Mouse (Mus musculus) MEL (cell line): ENCODE data around the gene Slc26a6. TPM values are rescaled to one million over a fixed set of nuclear protein-coding genes. Genes with fewer than 3 reads are reported as not detected.

Experiments used
- DNase-seq: peaks from one replicate; pipeline ENCODE4 v3.0.0; 2011; ENCODE audit warnings: low read depth, low spot score
- H3K27ac ChIP-seq: 2 replicates; pipeline ENCODE4 v1.5.1; 2012; ENCODE audit warnings: low read depth, mild to moderate bottlenecking, control low read depth, low read length, moderate library complexity; ENCODE audit not compliant: control insufficient read depth
- H3K27me3 ChIP-seq, 2 experiments: fragments of 150-350 bp in 1 of 2; sonication (generic) in 1 of 2; 2 replicates each; pipeline ENCODE4 v1.6.1; 2012; ENCODE audit warnings: low read length in 2 of 2, mild to moderate bottlenecking in 2 of 2, improper control_type of control experiment in 1 of 2, moderate library complexity in 1 of 2; ENCODE audit not compliant: insufficient read depth in 2 of 2, control insufficient read depth in 1 of 2
- H3K36me3 ChIP-seq, 2 experiments: 2 replicates each; pipeline ENCODE4 v1.6.1; 2012 to 2014; ENCODE audit warnings: low read length in 2 of 2, improper control_type of control experiment in 1 of 2, inconsistent platforms in 1 of 2, mild to moderate bottlenecking in 1 of 2; ENCODE audit not compliant: insufficient read depth in 2 of 2, control insufficient read depth in 1 of 2
- H3K4me1 ChIP-seq, 2 experiments: fragments of 150-350 bp in 1 of 2; sonication (generic) in 1 of 2; 2 replicates each; pipeline ENCODE4 v1.6.1; 2012; ENCODE audit warnings: low read length in 2 of 2, improper control_type of control experiment in 1 of 2, mild to moderate bottlenecking in 1 of 2; ENCODE audit not compliant: insufficient read depth in 2 of 2, control insufficient read depth in 1 of 2
- H3K4me3 ChIP-seq, 2 experiments: fragments of 150-350 bp in 1 of 2; sonication (generic) in 1 of 2; 2 replicates each; pipeline ENCODE4 v1.5.1; 2012; ENCODE audit warnings: low read depth in 2 of 2, low read length in 2 of 2, mild to moderate bottlenecking in 2 of 2, moderate library complexity in 2 of 2, control low read depth in 1 of 2, improper control_type of control experiment in 1 of 2; ENCODE audit not compliant: control insufficient read depth in 1 of 2, insufficient read depth in 1 of 2
- H3K79me2 ChIP-seq: 2 replicates; pipeline ENCODE4 v1.6.1; 2012; ENCODE audit warnings: mild to moderate bottlenecking, low read length, moderate library complexity; ENCODE audit not compliant: control insufficient read depth, poor library complexity, insufficient read depth
- H3K9ac ChIP-seq: 2 replicates; pipeline ENCODE4 v1.6.1; 2012; ENCODE audit warnings: low read depth, mild to moderate bottlenecking, control low read depth, low read length, moderate library complexity; ENCODE audit not compliant: control insufficient read depth, poor library complexity, severe bottlenecking
- H3K9me3 ChIP-seq: fragments of 150-350 bp; sonication (generic); replicated peaks from 2 replicates; pipeline ENCODE4 v1.6.1; 2012; ENCODE audit warnings: mild to moderate bottlenecking, low read length, improper control_type of control experiment, moderate library complexity; ENCODE audit not compliant: insufficient read depth
- BHLHE40 ChIP-seq: IDR thresholded peaks from 2 replicates; pipeline ENCODE4 v1.6.1; 2012; ENCODE audit warnings: low read depth, mild to moderate bottlenecking, inconsistent platforms, low read length, improper control_type of control experiment, borderline replicate concordance
- CHD1 ChIP-seq: IDR thresholded peaks from 2 replicates; pipeline ENCODE4 v1.6.1; 2012; ENCODE audit warnings: low read depth, mild to moderate bottlenecking, inconsistent platforms, low read length, improper control_type of control experiment
- CTCF ChIP-seq, 3 experiments: IDR thresholded peaks in 2 of 3; conservative IDR thresholded peaks in 1 of 3; 2 replicates each; pipeline ENCODE4 v1.5.1; 2011 to 2012; ENCODE audit warnings: low read length in 3 of 3, low read depth in 2 of 3, mild to moderate bottlenecking in 2 of 3, improper control_type of control experiment in 1 of 3, inconsistent platforms in 1 of 3, mixed read lengths in 1 of 3, moderate library complexity in 1 of 3; ENCODE audit not compliant: control insufficient read depth in 1 of 3, insufficient read depth in 1 of 3, poor library complexity in 1 of 3, severe bottlenecking in 1 of 3
- E2F4 ChIP-seq: IDR thresholded peaks from 2 replicates; pipeline ENCODE4 v1.6.1; 2011; ENCODE audit warnings: low read depth, low read length, improper control_type of control experiment, borderline replicate concordance
- ELF1 ChIP-seq: IDR thresholded peaks from 2 replicates; pipeline ENCODE4 v1.6.1; 2014; ENCODE audit warnings: low read depth, mild to moderate bottlenecking, inconsistent platforms, low read length, improper control_type of control experiment, moderate library complexity
- EP300 ChIP-seq, 2 experiments: IDR thresholded peaks; 2 replicates each; pipeline ENCODE4 v1.6.1; 2011; ENCODE audit warnings: improper control_type of control experiment in 2 of 2, low read length in 2 of 2, low read depth in 1 of 2, mild to moderate bottlenecking in 1 of 2
- ETS1 ChIP-seq: IDR thresholded peaks from 2 replicates; pipeline ENCODE4 v1.6.1; 2012; ENCODE audit warnings: low read depth, mild to moderate bottlenecking, inconsistent platforms, low read length, improper control_type of control experiment, moderate library complexity
- GABPA ChIP-seq: IDR thresholded peaks from 2 replicates; pipeline ENCODE4 v1.6.1; 2012; ENCODE audit warnings: low read depth, mild to moderate bottlenecking, inconsistent platforms, low read length, improper control_type of control experiment, moderate library complexity
- MAFK ChIP-seq: IDR thresholded peaks from 2 replicates; pipeline ENCODE4 v1.6.1; 2011; ENCODE audit warnings: low read depth, mild to moderate bottlenecking, low read length, improper control_type of control experiment, borderline replicate concordance
- MAX ChIP-seq: IDR thresholded peaks from 2 replicates; pipeline ENCODE4 v1.6.1; 2011; ENCODE audit warnings: low read length, improper control_type of control experiment
- MAZ ChIP-seq: IDR thresholded peaks from 2 replicates; pipeline ENCODE4 v1.6.1; 2012; ENCODE audit warnings: low read depth, mild to moderate bottlenecking, inconsistent platforms, low read length, improper control_type of control experiment
- MXI1 ChIP-seq: IDR thresholded peaks from 2 replicates; pipeline ENCODE4 v1.6.1; 2011; ENCODE audit warnings: mild to moderate bottlenecking, low read depth, low read length, improper control_type of control experiment
- MYB ChIP-seq: IDR thresholded peaks from 2 replicates; pipeline ENCODE4 v1.6.1; 2011; ENCODE audit warnings: mild to moderate bottlenecking, low read depth, low read length, improper control_type of control experiment
- MYC ChIP-seq: IDR thresholded peaks from 2 replicates; pipeline ENCODE4 v1.6.1; 2011; ENCODE audit warnings: low read depth, mild to moderate bottlenecking, low read length, improper control_type of control experiment, moderate library complexity
- POLR2AphosphoS2 ChIP-seq: IDR thresholded peaks from 2 replicates; pipeline ENCODE4 v1.6.1; 2011; ENCODE audit warnings: low read length, improper control_type of control experiment
- POLR2AphosphoS5 ChIP-seq: IDR thresholded peaks from 2 replicates; pipeline ENCODE4 v1.6.1; 2012; ENCODE audit warnings: low read depth, borderline replicate concordance, mild to moderate bottlenecking, inconsistent platforms, low read length, moderate library complexity, mixed read lengths
- RCOR1 ChIP-seq: IDR thresholded peaks from 2 replicates; pipeline ENCODE4 v1.6.1; 2012; ENCODE audit warnings: low read depth, mild to moderate bottlenecking, inconsistent platforms, low read length, improper control_type of control experiment
- TAL1 ChIP-seq: IDR thresholded peaks from 2 replicates; pipeline ENCODE4 v1.6.1; 2012; ENCODE audit warnings: mild to moderate bottlenecking, inconsistent platforms, low read length, moderate library complexity, mixed read lengths
- TBP ChIP-seq: IDR thresholded peaks from 2 replicates; pipeline ENCODE4 v1.8.0; 2011; ENCODE audit warnings: low read depth, low read length, improper control_type of control experiment
- USF2 ChIP-seq, 2 experiments: IDR thresholded peaks; 2 replicates each; pipeline ENCODE4 v1.6.1; 2011 to 2012; ENCODE audit warnings: improper control_type of control experiment in 2 of 2, low read length in 2 of 2, borderline replicate concordance in 1 of 2, inconsistent platforms in 1 of 2, low read depth in 1 of 2, mild to moderate bottlenecking in 1 of 2; ENCODE audit not compliant: insufficient read depth in 1 of 2
- ZC3H11A ChIP-seq: IDR thresholded peaks from 2 replicates; pipeline ENCODE4 v1.6.1; 2012; ENCODE audit warnings: low read depth, mild to moderate bottlenecking, inconsistent platforms, low read length, improper control_type of control experiment
- ZNF384 ChIP-seq: IDR thresholded peaks from 2 replicates; pipeline ENCODE4 v1.6.1; 2012; ENCODE audit warnings: low read depth, mild to moderate bottlenecking, inconsistent platforms, low read length, improper control_type of control experiment
- polyA plus RNA-seq, 2 experiments: library from polyadenylated mRNA; stranded (reverse) in 1 of 2; unstranded in 1 of 2; fragments of >175 nt in 1 of 2; fragments of >200 nt in 1 of 2; gene quantifications; 2 replicates each; pipeline versions ENCODE4 v1.2.1 to v1.2.4; 2012; ENCODE audit warnings: low replicate concordance in 2 of 2, low read depth in 1 of 2; ENCODE audit not compliant: insufficient read length in 2 of 2, insufficient read depth in 1 of 2, missing spikeins in 1 of 2
- total RNA-seq: library from RNA; depleted of rRNA; stranded (reverse); fragments of 300-350 nt; gene quantifications from 2 replicates; pipeline ENCODE4 v1.2.3, GENCODE M21; 2012

The Slc26a6 gene
- total and polyA plus RNA-seq, 3 experiments, result 8.0 to 13.2 TPM; not detected in 1

DNA sequence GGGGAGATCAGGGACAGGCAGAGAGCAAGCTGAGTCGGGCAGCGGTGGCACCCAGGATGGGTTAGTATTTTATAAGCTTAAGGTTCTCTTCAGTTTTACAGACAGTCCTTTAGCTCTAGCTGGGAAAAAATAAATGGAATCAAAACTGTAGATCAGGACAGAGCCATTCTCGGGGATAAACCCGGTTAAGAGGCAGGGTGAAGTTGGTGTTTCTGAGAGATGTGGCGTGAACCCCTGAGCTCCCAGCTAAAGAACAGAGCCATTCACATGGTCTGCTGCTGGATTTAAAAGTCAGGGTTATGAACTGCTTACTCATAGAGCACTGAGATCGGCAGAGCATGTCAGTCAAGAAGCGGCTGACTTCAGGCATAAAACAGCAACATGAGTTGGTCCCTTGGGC is 60.1 kb downstream of the Slc26a6 start:
- no peak overlapping the region for H3K27ac ChIP-seq
- H3K9me3 ChIP-seq, result no peaks in the 10 kb centered on the region
- H3K27me3 ChIP-seq, result peaks cover 0 to 2% of the 10 kb centered on the region in 2 experiments; a peak in 2 of 4 replicates
- no peak overlapping the region for H3K4me3 ChIP-seq
- no peak for DNase-seq
- H3K4me1 ChIP-seq, result no peaks in the 10 kb centered on the region
- H3K9ac ChIP-seq, result no peak overlapping the region
- no peak for TF ChIP-seq E2F4
- TF ChIP-seq POLR2AphosphoS5, result no peak
- no peak for TF ChIP-seq MAX
- no peak for TF ChIP-seq MYC
- TF ChIP-seq CHD1, result no peak
- TF ChIP-seq USF2 (IDR thresholded peaks at IDR 0.05; ENCODE audit: borderline replicate concordance in 1 of 2, insufficient read depth in 1 of 2, low read depth in 1 of 2, low read length in 2 of 2), result no peak
- TF ChIP-seq MXI1, result no peak
- no peaks in the 10 kb centered on the region for H3K36me3 ChIP-seq
- H3K79me2 ChIP-seq, result no peaks in the 10 kb centered on the region

DNA sequence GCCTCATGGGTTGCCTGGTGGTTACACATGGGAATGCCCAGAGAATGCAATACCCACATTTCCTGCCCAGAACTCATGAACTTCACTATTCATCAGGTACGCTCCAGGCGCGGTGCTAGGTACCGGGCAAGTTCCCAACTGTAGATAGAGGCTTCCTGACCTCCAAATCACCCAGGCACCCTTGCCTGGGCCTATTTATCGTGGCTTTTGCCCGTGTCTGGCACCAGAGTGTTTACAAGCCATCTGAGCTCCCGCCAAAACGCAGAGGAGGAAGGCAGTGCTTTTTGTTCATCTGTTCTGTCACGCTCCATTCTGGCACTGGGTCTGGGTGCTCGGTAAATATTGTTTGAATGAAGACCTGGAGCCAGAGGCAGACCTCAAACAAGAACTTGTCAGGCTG is 60.5 kb downstream of the Slc26a6 start:
- TF ChIP-seq ZNF384 (no peak), CTCF (IDR thresholded peaks at IDR 0.05 in 2 of 3, conservative IDR thresholded peaks at IDR 0.05 in 1 of 3; ENCODE audit: control insufficient read depth in 1 of 3, insufficient read depth in 1 of 3, low read depth in 2 of 3, low read length in 3 of 3, poor library complexity in 1 of 3, severe bottlenecking in 1 of 3) (no peak), ETS1 (no peak), MYB (no peak), MAZ (no peak), ZC3H11A (no peak), ELF1 (no peak), EP300 (IDR thresholded peaks at IDR 0.05; ENCODE audit: low read depth in 1 of 2, low read length in 2 of 2) (no peak), POLR2AphosphoS5 (no peak), MAFK (no peak), GABPA (no peak), BHLHE40 (no peak), MYC (no peak), RCOR1 (no peak), POLR2AphosphoS2 (no peak), TAL1 (no peak), TBP (no peak)
- TF ChIP-seq, all 39 proteins: peak for 0
- H3K27ac ChIP-seq, result no peak overlapping the region
- no peak overlapping the region for H3K4me3 ChIP-seq
- H3K9ac ChIP-seq, result no peak overlapping the region
- no peaks in the 10 kb centered on the region for H3K36me3 ChIP-seq
- H3K79me2 ChIP-seq, result no peaks in the 10 kb centered on the region
- H3K27me3 ChIP-seq, result peaks cover 0 to 2% of the 10 kb centered on the region in 2 experiments; a peak in 2 of 4 replicates
- H3K9me3 ChIP-seq, result no peaks in the 10 kb centered on the region
- DNase-seq, result no peak
- no peaks in the 10 kb centered on the region for H3K4me1 ChIP-seq
